Mouse (Mus musculus): Measurements from ENCODE around the gene Cd7.
A peak's percentile ranks its signal among the peaks of the same experiment; 100 is the strongest.
"Not testable (repeated sequence)": the region's sequence is repeated elsewhere in the genome, so short reads cannot be mapped to it uniquely, and the experiment has no call there.

Cd7 gene

DNA sequence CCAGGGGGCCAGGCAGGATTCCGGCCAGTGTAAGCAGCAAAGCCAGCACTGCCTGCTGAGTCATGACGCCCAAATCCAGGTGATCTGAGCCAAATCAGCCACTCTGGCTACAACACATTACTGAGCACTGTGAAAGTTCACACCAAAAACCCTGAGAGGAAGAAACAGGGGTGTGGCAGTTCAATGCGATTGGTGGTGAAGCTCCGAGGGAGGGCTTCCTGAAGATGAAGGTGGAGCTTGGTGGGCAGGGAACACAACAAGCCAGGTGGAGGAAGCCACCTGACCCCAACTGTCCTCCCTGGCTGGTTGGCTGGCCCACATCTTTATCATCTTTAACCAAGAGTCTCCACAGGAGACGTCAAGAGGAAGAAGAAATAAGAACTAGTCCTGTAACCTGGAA lies at the start of gene Cd7:
TSS of gene Cd7 (minus strand) at position 117 of the 400 bp plus-strand sequence.
- no peak for DNase-seq (ENCODE audit: low spot score)

DNA sequence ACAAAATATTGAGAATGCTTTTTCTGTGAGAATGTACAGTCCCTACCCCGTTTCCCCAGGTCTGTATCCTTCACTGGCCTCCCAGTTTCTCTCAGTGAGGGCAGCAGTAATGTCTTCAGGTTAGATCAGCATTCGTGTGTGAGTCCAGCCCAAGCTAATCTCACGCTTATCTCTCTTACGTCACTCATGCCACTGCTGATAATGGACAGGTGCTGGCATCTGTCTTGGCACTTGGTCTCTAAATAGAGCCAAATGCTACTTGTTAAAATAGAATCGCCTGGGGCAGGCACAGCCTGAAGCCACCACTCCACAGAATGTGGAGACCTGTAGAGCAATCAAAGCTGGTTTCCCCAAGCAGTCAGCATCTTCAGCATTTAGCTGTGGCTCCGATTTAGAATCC lies 49.8 kb upstream of the Cd7 start:
- DNase-seq (ENCODE audit: low spot score): no peak

DNA sequence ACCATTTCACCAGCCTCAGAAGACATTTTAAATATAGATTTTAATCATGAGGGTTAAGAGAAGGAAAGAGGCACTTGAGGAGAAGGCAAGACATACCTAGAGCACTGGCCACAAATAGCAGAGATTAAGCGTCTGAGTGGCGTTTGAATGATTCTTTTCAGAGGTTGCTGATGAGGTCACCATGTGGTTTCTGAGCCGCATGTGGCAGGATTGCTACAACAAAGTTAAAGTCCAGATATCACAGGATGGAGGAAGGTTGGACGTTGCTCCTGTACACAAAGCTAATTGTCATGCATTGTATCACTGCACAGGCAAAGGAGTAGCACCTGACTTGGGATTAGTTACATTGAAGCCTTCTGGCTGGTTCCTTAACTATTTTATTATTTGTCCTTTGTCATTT lies 47.1 kb upstream of the Cd7 start:
- DNase-seq (ENCODE audit: low spot score): no peak

DNA sequence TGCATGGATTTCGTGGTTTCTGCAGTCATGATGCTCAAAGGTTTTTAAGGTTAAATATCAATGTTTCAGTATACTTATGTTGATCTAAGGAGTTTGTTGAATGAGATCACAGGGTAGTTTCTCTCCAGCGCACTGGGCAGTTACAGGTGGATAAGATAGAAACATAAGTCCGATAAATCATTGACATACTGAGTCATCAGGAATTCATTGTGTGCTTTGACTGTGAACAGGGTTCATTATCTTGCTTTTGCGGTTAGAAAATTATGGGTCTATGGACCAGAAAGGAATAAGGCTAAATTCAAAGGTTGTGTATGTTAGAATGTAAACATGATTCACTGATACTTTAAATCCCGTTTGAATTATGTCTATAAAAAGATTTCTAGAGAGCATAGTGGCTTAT lies 46.0 kb upstream of the Cd7 start:
- DNase-seq (ENCODE audit: low spot score): no peak

DNA sequence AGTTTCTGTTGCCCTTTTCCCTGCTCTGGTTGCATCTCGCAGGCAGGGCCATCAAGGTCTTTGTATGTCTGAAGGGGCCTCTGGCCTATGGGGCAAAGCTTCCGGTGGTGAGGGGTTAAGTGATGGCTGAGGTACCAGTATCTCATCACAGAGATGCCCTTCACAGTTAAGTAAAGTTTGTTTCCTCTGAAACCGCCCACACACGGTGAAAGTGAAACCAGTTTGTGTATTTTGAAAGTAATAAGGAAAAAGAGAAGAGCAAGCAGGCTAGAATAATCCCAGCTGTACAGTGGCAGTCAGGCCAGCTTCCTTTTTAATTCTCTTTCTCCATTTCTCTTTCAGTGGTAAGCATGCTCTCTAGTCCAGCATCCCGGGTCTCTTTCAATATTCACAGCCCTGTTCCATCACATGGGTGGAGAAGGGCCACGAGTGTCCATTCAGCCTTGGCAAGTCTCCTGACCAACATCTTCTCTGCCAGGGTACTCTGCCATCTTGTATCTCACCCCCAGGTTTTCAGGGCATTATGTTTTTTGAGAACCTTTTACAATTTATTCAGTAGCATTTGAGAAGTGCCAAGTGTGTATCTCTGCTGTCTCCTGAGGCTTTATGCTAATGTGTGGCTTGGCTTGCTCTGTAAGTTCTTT lies 43.8 kb upstream of the Cd7 start:
- DNase-seq (ENCODE audit: low spot score): no peak

DNA sequence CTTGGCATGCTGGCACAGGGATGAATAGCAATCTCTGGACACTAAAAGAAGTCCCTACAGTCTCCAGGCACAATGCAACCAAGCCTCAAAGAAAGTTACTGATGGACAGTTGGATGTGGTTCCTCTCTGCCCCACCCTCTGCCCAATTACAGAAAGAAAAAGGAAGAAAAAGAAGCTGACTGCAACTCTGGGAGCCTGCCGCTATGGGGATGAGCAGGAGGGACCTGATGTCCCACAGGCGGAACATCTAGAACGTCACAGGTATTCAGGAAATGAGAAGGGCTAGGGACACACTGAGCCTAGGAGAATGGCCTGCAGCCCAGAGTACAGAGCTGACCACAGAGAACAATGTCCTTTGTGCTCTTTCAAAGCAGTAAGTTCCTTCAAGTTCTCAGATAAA lies 43.0 kb upstream of the Cd7 start:
- no peak for DNase-seq (ENCODE audit: low spot score)

DNA sequence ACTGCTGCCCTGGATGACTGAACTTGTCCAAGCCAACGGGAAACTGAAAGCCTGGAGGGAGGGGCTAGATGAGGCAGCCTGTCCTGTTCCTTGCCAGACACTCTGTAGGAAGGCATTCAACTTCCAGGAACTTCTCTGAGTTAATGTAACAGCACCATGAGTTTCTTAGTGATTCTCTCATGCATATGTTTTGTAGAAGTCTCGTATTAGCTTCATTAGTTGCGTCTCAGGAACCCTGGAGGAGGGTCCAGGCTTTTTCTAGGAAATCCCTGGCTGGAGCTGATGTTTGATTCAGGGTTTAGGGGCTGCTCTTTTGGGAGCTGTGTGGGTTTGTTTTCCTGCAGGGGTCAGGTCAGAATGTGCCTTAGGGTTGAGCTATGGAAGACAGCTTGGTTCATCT lies 41.9 kb upstream of the Cd7 start, which contains the start of gene Sectm1a:
TSS of gene Sectm1a (minus strand) at position 101 of the 400 bp plus-strand sequence.
- no peak for DNase-seq (ENCODE audit: low spot score)

DNA sequence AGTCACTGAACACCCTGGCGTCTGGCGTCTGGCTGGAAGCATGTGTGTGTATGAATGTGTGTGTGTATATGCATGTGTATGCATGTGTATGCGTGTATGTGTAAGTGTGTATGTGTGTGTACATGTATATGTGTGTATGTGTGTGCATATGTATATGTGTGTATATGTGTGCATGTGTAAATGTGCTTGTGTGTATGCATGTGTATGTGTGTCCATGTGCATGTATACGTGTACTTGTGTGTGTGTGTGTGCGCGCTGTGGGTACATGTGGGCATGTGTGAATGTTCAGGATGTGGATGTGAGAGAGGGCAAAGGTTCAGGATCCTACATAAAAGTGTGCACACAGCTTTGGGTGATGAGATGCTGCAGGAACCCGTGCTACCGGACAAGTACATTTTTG lies 41.1 kb upstream of the Cd7 start:
- no peak for DNase-seq (ENCODE audit: low spot score)

DNA sequence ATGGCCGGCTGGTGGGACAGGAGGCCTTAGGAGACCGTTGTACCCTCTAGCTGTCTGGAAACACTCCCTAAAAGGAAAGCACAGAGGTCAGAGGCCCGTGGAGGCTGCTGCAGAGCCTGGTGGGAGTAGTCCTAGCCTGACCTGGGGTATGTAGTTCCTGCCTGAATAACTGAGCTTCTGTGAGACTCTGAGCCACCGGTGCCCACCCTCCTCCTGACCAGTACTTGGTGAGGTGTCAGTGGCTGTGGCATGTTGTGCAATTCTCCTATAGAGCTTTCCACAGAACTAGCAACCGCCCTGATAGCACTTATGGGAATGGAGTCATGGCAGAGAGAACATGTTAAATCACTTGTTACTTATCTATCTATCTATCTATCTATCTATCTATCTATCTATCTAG lies 36.4 kb upstream of the Cd7 start:
- DNase-seq (ENCODE audit: low spot score): no peak

DNA sequence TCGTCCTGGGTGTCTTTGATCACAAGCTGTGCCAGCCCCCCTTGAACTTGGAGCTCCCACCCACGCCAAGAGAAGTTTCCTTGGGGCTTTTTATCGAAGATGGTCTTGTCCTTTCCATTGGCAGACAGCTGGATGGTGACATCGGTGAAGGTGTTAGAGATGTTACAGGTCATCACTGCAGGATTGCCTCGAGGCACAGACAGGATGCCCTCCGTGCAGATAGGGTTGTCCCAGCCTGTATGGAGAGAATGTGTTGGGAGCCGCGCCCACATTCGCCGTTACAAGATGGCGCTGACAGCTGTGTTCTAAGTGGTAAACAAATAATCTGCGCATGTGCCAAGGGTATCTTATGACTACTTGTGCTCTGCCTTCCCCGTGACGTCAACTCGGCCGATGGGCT lies 30.4 kb upstream of the Cd7 start:
- not testable (repeated sequence) for DNase-seq (ENCODE audit: low spot score)

DNA sequence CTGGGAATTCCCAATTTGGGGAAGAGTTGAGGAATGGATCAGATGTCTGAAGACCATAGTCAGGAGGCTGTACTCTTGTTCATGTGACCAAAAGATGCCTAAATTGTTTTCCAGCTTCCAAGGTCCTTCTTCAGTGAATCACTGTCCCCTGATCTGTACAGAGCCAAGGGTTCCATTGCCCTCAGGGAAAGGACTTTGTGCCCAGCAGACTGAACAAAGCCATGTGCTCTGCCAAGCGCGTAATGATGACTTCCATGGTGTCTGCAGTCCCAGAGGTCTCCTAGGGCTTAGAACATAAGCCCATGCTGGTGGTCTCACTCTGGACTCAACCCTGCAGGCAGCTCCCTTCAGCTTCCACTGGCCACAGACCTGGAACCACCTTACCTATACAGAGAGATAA lies 28.7 kb upstream of the Cd7 start:
- no peak for DNase-seq (ENCODE audit: low spot score)

DNA sequence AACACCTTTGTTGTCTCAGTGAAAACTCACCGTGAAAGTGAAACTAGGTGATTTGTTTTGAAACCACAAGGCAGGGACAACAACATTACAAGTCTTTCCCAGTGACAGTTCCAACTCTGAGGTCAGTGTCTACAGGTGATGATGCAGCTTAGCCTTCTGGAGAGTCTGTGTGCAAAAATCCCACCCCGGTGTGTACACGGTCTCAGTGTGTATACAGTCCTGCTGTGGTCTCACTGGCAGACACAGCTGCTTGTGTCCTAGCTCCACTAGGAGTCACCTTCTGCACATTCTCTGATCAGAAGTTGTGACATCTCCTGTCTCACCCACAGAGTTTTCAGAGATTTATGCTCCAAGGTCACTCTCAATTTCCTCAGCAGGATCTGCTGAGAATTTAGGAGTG lies 25.0 kb upstream of the Cd7 start:
- no peak for DNase-seq (ENCODE audit: low spot score)

DNA sequence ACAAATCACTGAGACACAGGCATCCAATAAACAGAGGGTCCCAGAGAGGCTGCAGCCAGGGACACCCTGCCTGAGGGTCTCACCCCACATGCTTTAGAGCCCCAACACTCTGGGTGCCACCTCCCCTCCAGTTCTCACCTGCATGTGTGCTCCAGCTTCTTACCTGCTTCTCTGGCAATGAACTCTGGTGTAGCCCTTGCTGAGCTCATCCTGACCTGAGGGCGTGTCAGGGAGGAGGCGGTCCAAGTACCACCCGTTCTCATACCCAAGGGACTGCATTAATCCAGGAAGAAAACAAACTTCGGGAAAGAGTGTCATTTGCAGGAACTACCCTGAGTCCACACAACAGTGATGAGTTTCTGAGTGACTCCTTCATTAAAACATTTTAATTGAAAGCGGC lies 24.2 kb upstream of the Cd7 start, which contains the start of gene Sectm1b:
TSS of gene Sectm1b (minus strand) at position 191 of the 400 bp plus-strand sequence.
- no peak for DNase-seq (ENCODE audit: low spot score)

DNA sequence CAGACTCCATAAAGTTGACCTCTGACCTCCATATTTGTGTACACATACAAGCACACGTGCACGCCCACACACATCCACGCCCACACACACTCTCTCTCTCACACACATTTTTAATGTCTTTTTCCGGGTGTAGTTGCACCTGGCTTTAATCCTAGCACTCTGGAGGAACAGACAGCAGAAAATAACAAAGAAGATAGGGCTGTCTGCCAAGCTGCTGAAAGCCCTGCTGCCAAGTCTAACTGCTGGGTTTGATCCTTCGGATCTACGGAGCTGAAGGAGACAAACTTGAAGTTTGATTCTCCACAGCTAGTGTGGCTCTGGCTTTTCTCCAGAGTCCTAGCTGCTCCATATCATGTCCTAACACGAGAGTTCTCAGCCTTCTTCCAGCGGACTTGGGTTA lies 22.4 kb upstream of the Cd7 start:
- DNase-seq (ENCODE audit: low spot score): no peak

DNA sequence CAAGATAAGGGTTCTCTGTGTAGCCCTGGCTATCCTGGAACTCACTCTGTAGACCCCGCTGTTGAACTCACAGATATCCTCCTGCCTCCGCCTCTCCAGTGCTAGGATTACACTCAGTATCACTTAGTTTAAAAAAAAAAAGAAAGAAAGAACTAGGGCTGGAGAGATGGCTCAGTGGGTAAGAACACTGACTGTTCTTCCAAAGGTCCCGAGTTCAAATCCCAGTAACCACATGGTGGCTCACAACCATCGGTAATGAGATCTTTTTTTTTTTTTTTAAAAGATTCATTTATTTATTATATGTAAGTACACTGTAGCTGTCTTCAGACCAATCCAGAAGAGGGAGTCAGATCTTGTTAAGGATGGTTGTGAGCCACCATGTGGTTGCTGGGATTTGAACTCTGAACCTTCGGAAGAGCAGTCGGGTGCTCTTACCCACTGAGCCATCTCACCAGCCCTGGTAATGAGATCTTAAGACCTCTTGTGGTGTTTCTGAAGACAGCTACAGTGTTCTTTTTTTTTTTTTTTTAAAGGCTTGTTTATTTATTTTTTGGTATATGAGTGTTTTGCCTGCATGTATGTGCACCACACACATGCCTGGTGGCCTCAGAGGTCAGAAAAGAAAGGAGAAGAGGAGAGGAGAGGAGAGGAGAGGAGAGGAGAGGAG lies 21.3 kb upstream of the Cd7 start:
- DNase-seq (ENCODE audit: low spot score): not testable (repeated sequence)

DNA sequence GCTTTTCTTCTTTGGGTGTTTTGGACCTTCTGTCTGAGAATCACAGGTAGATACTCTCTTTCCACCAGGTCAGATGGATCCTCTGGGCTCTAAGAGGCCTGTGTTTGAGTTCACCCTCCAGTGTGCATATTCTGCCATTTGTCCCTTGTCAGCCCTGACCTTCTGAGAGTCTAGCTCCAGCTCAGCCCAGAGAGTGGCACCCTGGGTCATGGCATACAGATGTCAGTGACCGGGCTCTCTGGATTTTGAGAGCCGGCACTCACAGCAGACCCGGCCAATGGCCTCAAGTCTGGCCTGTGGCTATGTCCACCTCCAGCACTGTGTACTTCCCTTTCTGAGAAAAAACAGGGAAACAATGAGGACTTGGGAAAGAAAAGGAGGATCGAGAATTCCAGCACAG lies 20.3 kb upstream of the Cd7 start:
- no peak for DNase-seq (ENCODE audit: low spot score)

DNA sequence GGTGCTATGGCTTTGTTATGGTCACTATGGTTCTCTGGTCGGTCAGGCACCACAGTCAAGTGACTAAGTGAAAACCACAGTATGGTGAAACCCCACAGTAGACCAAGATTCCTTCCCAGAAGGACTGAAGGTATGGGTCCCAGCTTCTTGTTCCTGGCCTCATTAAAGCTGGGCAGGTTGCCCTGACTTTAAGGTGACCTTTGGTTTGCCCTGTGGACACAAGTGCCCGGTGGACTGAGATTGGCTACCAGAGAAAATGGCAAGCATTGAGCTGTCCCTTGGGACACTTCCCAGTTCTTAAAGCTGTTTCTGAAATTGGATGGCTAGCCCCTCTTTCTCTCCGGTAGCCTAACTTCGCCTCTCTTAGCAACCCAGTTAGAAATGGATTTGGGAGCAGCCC lies 19.7 kb upstream of the Cd7 start:
- DNase-seq (ENCODE audit: low spot score): no peak

DNA sequence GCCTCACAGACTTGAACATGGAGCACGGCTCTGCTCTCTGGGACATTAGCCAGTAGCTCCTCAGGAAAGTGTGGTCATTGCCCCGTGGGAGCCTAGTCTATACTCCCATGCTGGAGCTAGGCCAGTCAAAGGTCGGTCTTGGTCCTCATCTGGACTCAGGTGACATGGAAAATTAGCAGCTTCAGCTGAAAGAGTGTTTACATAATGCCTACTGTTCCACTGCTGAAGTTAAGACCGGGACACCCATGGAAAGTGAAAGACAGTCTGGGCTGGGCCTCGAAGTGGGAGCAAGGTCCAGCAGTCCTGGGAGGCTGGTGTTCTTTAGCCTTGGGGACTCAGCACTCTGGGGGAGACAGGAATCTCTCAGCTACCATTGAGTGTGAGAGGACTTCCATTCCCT lies 18.9 kb upstream of the Cd7 start:
- no peak for DNase-seq (ENCODE audit: low spot score)

DNA sequence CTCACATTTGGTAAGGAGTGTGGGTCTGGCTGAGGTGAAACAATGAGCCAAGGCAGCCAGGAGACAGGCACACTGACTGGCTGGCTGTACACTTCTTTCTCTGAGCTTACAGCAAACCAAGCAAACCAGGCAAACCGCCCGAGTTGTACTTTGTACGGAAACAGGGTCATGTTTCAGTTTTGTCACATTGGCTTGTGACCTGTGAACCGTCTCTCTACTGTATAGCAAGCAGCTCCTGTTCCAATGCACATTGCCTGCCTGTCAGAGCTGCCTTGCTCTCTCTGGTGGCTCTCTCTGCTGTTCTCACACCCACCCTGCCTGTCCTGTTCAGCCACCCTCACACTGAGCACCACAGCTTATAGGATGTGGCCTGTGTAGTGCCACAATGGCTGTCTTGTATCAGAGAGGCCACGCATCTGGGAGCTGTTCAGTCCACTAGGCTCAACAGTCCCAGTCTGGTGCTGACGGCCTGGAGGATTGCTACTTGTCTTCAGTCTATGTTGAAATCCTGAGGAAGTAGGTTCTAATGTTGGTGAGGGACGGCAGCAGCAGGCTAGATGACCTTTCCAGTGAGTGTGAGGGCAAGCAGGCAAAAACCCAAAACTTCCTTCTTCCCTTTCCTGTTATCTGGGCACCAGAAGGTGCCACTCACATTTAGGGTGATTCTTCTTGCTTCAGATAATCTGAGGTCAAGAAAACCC lies 17.5 kb upstream of the Cd7 start:
- no peak for DNase-seq (ENCODE audit: low spot score)

DNA sequence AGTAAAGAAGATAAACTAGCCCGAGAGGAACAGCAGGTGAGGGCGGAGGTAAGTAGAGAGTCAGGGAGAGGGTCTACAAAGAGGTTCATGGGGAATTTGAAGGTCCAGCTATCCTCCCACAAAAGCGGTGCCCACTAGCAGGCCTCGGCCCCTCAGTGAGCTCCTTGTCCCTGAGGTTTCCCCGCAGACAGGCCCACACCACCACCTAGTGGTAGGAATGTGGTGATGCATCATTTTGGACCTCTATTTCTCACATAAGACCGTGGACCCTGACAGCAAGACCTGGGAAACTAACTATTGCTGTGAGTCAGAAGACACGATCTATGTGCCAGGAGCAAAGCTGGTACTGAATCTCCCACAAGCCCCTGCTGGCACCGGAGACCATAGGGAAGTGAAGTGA lies 14.3 kb upstream of the Cd7 start:
- DNase-seq (ENCODE audit: low spot score): peak; percentile 89

DNA sequence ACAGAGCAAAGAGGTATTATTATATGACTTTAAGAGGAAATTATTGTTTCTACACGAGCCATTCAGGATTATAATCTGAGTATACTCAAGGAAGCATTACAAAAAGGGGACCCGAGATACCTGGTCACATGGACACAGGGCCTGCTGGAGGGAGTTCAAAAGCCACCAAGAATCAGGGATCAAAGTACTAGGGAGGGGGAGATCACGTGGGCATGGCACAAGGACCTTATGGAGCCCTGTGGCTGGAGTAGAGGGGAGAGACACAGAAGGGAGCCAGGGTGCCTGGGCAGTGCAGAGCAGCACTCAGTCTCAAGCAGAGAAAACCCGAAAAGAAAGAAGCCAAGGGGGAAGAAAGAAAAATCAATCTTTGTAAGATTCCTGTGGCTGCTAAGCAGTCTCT lies 13.2 kb upstream of the Cd7 start:
- no peak for DNase-seq (ENCODE audit: low spot score)

DNA sequence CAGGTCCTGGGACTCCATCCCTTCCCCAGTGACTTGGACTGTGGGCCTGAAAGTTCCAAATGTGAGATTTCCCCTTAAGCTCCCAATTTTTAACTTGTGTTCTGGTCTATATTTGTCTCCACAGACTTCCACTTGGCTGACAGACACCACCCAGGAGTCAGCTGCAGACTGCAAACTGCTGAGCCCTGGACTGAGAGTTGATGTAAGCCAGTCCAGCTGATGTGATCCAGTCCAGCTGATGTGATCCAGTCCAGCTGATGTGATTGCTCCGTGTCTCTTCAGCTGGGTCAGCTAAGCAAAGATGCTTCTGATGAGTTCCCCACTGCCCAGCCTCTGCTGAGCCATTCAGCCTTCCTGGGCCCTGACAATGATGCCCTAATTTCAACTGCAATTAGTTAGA lies 12.6 kb upstream of the Cd7 start:
- no peak for DNase-seq (ENCODE audit: low spot score)

DNA sequence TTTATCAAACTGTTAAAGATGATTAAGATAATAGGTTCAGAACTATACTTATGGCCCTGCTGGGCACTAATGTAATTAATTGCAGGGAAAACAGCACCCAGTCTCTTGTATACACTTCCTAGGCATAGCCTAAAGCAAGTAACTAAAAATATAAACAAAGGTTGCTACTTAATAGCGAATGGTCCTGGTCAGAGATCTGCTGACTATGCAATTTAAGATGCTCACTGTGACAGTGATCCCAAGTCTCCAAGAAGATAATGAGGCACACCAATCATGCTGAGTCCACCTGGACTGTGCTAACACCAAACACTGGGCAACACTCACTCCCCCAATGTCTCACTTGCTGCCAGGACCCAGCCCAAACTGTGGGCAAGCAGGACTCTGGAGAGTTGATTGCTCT lies 10.6 kb upstream of the Cd7 start:
- DNase-seq (ENCODE audit: low spot score): no peak

Measured in retina, embryonic 14.5 days (tissue).